Mouse (Mus musculus) kidney, postnatal 0 days (tissue): ENCODE measurements around the gene Tssk2. TPM values are rescaled to one million over a fixed set of nuclear protein-coding genes. Genes with fewer than 3 reads are reported as not detected.

Experiments used
- ATAC-seq: fragments of 200-750 bp; cut with Nextera tagmentation; replicated peaks from 2 replicates; pipeline ENCODE4 v1.8.0; 2017; ENCODE audit warnings: low read depth, moderate number of reproducible peaks, moderate TSS enrichment, moderate library complexity; ENCODE audit not compliant: low FRiP score
- DNase-seq: peaks from one replicate; pipeline ENCODE4 v3.0.0-alpha.2; 2016; ENCODE audit warnings: low spot score
- H3K27ac ChIP-seq: fragments of 300-500 bp; sonication (generic); 2 replicates; pipeline ENCODE4 v1.5.1; 2014; ENCODE audit warnings: mild to moderate bottlenecking
- H3K27me3 ChIP-seq: fragments of 300-500 bp; sonication (generic); 2 replicates; pipeline ENCODE4 v1.6.1; 2014; ENCODE audit warnings: low read length, mixed read lengths; ENCODE audit not compliant: insufficient read depth
- H3K36me3 ChIP-seq: fragments of 300-500 bp; sonication (generic); 2 replicates; pipeline ENCODE4 v1.6.1; 2014; ENCODE audit warnings: low read length, mixed read lengths; ENCODE audit not compliant: insufficient read depth
- H3K4me1 ChIP-seq: fragments of 300-500 bp; sonication (generic); replicated peaks from 2 replicates; pipeline ENCODE4 v1.6.1; 2014; ENCODE audit warnings: antibody characterized with exemption, low read length, mixed read lengths; ENCODE audit not compliant: insufficient read depth
- H3K4me2 ChIP-seq: fragments of 300-500 bp; sonication (generic); 2 replicates; pipeline ENCODE4 v1.6.1; 2014; ENCODE audit warnings: mild to moderate bottlenecking, low read length, moderate library complexity, mixed read lengths
- H3K4me3 ChIP-seq: fragments of 300-500 bp; sonication (generic); replicated peaks from 2 replicates; pipeline ENCODE4 v1.5.1; 2014; ENCODE audit warnings: low read depth, low read length
- H3K9ac ChIP-seq: fragments of 300-500 bp; sonication (generic); 2 replicates; pipeline ENCODE4 v1.6.1; 2014; ENCODE audit warnings: low read depth, low read length
- H3K9me3 ChIP-seq: fragments of 300-500 bp; sonication (generic); replicated peaks from 2 replicates; pipeline ENCODE4 v1.6.1; 2016; ENCODE audit warnings: low read length, inconsistent platforms, mixed read lengths
- CTCF ChIP-seq: IDR thresholded peaks from 2 replicates; pipeline ENCODE4 v1.5.1; 2016; ENCODE audit warnings: antibody characterized with exemption, low read depth, mild to moderate bottlenecking, moderate library complexity
- WGBS: fragments of 180-500 bp; shearing (Covaris S2); extraction: QIAGEN DNeasy Blood & Tissue Kit; methylation state at CpG from one replicate; pipeline ENCODE4 v1.1.7; 2014; 5-methylcytosine and 5-hydroxymethylcytosine counted together
- polyA plus RNA-seq: library from polyadenylated mRNA; unstranded; fragments of >200 nt; fragmentation: Nextera tagmentation; extraction: Ambion mirVana; gene quantifications from 2 replicates; pipeline ENCODE4 v1.2.1, GENCODE M21; 2015

Tssk2 gene
- polyA plus RNA-seq, 1 experiment from 2014 or later: not detected

- Histone ChIP-seq H3K27me3 (no peaks in the 10 kb centered on the region), H3K4me1 (no peaks in the 10 kb centered on the region), H3K4me2 (no peak overlapping the region), H3K27ac (no peak overlapping the region), H3K4me3 (no peak overlapping the region), H3K9me3 (no peaks in the 10 kb centered on the region), H3K36me3 (peaks cover 49% of the 10 kb centered on the region), H3K9ac (no peak overlapping the region)
- ATAC-seq: peak; percentile 54; the same call in 1 of the 2 replicates
- peak; percentile 79 for TF ChIP-seq CTCF
- peak; percentile 36 for DNase-seq
These were observed 39.8 kb upstream of the Tssk2 start for GRCm38 (mm10) chr16:17858592-17858991.

- Histone ChIP-seq H3K27me3 (no peaks in the 10 kb centered on the region), H3K9me3 (no peaks in the 10 kb centered on the region), H3K4me3 (no peak overlapping the region), H3K4me1 (no peaks in the 10 kb centered on the region), H3K27ac (no peak overlapping the region), H3K9ac (no peak overlapping the region), H3K4me2 (no peak overlapping the region), H3K36me3 (peaks cover 8% of the 10 kb centered on the region; the same call in 1 of the 2 replicates)
- ATAC-seq (no peak), DNase-seq (peak; percentile 11)
- WGBS: 63% methylated on average over 2 of the region's 2 CpGs
- TF ChIP-seq CTCF: no peak
These were observed 33.1 kb upstream of the Tssk2 start for GRCm38 (mm10) chr16:17865293-17865692.

GRCm38 (mm10) chr16:17865770-17866169, 32.7 kb upstream of the Tssk2 start:
- Histone ChIP-seq H3K4me3 (no peak overlapping the region), H3K9me3 (no peaks in the 10 kb centered on the region), H3K9ac (no peak overlapping the region), H3K27me3 (no peaks in the 10 kb centered on the region), H3K27ac (no peak overlapping the region), H3K36me3 (peaks cover 11% of the 10 kb centered on the region; the same call in 1 of the 2 replicates), H3K4me2 (no peak overlapping the region), H3K4me1 (no peaks in the 10 kb centered on the region)
- ATAC-seq (peak; percentile 43; the same call in 1 of the 2 replicates), DNase-seq (no peak)
- TF ChIP-seq CTCF: no peak
- WGBS: 66% methylated on average over 6 of the region's 6 CpGs

GRCm38 (mm10) chr16:17871248-17871647, 27.2 kb upstream of the Tssk2 start:
- no peak overlapping the region for H3K4me2 ChIP-seq
- no peak overlapping the region for H3K9ac ChIP-seq
- H3K4me1 ChIP-seq: no peaks in the 10 kb centered on the region
- WGBS: 76% methylated on average over 5 of the region's 5 CpGs
- no peak overlapping the region for H3K4me3 ChIP-seq
- ATAC-seq (no peak), DNase-seq (no peak)
- no peaks in the 10 kb centered on the region for H3K27me3 ChIP-seq
- no peaks in the 10 kb centered on the region for H3K9me3 ChIP-seq
- peaks cover 24% of the 10 kb centered on the region; the same call in 1 of the 2 replicates for H3K36me3 ChIP-seq
- TF ChIP-seq CTCF: no peak
- H3K27ac ChIP-seq: no peak overlapping the region

- Histone ChIP-seq H3K36me3 (peaks cover 24% of the 10 kb centered on the region; the same call in 1 of the 2 replicates), H3K27ac (no peak overlapping the region), H3K9me3 (no peaks in the 10 kb centered on the region), H3K27me3 (no peaks in the 10 kb centered on the region), H3K4me1 (no peaks in the 10 kb centered on the region), H3K4me3 (no peak overlapping the region), H3K9ac (no peak overlapping the region), H3K4me2 (no peak overlapping the region)
- DNase-seq (no peak), ATAC-seq (no peak)
- 40% methylated on average over 4 of the region's 4 CpGs for WGBS
- TF ChIP-seq CTCF: no peak
These were observed 25.4 kb upstream of the Tssk2 start for GRCm38 (mm10) chr16:17872995-17873394.

- H3K4me3 ChIP-seq: no peak overlapping the region
- WGBS: 73% methylated on average over 4 of the region's 4 CpGs
- H3K9ac ChIP-seq: no peak overlapping the region
- ATAC-seq (no peak), DNase-seq (no peak)
- no peak for TF ChIP-seq CTCF
- no peaks in the 10 kb centered on the region for H3K27me3 ChIP-seq
- H3K9me3 ChIP-seq: no peaks in the 10 kb centered on the region
- no peaks in the 10 kb centered on the region for H3K4me1 ChIP-seq
- H3K36me3 ChIP-seq: peaks cover 18% of the 10 kb centered on the region; the same call in 1 of the 2 replicates
- H3K27ac ChIP-seq: no peak overlapping the region
- no peak overlapping the region for H3K4me2 ChIP-seq
These were observed 23.3 kb upstream of the Tssk2 start for GRCm38 (mm10) chr16:17875174-17875573.

- ATAC-seq (no peak), DNase-seq (no peak)
- Histone ChIP-seq H3K27ac (no peak overlapping the region), H3K9ac (no peak overlapping the region), H3K36me3 (0 out of 2 replicates have a peak, but pooled peaks cover 11% of the 10 kb centered on the region), H3K4me2 (no peak overlapping the region), H3K9me3 (no peaks in the 10 kb centered on the region), H3K4me1 (no peaks in the 10 kb centered on the region), H3K27me3 (no peaks in the 10 kb centered on the region), H3K4me3 (no peak overlapping the region)
- 95% methylated on average over 1 of the region's 1 CpGs for WGBS
- TF ChIP-seq CTCF: no peak
These were observed 22.3 kb upstream of the Tssk2 start for GRCm38 (mm10) chr16:17876096-17876495.
